Mouse (Mus musculus): ENCODE results near the gene Wars.

DNA sequence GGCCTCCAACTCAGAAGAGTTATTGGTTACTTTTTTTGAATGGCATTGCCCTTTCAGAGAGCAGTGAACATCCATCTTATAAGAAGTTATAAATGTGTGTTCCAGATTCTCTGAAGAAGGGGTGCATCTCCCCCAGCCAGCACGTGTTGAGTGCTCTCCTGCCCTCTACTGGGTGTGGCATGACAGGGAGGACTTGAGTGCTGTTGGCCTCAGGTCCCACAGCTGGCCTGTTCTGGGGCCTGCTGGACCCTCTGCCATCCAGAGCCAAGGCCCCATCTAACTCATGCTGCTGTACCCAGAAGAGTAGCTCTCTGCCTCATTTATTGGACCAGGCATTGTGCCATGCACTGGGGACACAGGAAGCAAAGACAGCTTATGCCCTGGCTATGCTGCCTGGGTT is 46.3 kb upstream of the Wars start:
- TF ChIP-seq EP300 (optimal IDR thresholded peaks at IDR 0.05) (no peak), CTCF (IDR thresholded peaks at IDR 0.05; ENCODE audit: low read depth) (no peak)
